Mouse (Mus musculus) MEL (cell line): ENCODE data around the gene Gm26566.

Experiments
- CHD1 ChIP-seq: IDR thresholded peaks from 2 replicates; pipeline ENCODE4 v1.6.1; 2012; ENCODE audit warnings: low read depth, mild to moderate bottlenecking, inconsistent platforms, low read length, improper control_type of control experiment
- CTCF ChIP-seq, 3 experiments: IDR thresholded peaks in 2 of 3; conservative IDR thresholded peaks in 1 of 3; 2 replicates each; pipeline ENCODE4 v1.5.1; 2011 to 2012; ENCODE audit warnings: low read length in 3 of 3, low read depth in 2 of 3, mild to moderate bottlenecking in 2 of 3, improper control_type of control experiment in 1 of 3, inconsistent platforms in 1 of 3, mixed read lengths in 1 of 3, moderate library complexity in 1 of 3; ENCODE audit not compliant: control insufficient read depth in 1 of 3, insufficient read depth in 1 of 3, poor library complexity in 1 of 3, severe bottlenecking in 1 of 3
- ETS1 ChIP-seq: IDR thresholded peaks from 2 replicates; pipeline ENCODE4 v1.6.1; 2012; ENCODE audit warnings: low read depth, mild to moderate bottlenecking, inconsistent platforms, low read length, improper control_type of control experiment, moderate library complexity
- GATA1 ChIP-seq: IDR thresholded peaks from 2 replicates; pipeline ENCODE4 v1.6.1; 2011; ENCODE audit warnings: low read depth, low read length, improper control_type of control experiment
- HCFC1 ChIP-seq: IDR thresholded peaks from 2 replicates; pipeline ENCODE4 v1.6.1; 2012; ENCODE audit warnings: low read depth, mild to moderate bottlenecking, inconsistent platforms, low read length, improper control_type of control experiment, moderate library complexity
- POLR2AphosphoS2 ChIP-seq: IDR thresholded peaks from 2 replicates; pipeline ENCODE4 v1.6.1; 2011; ENCODE audit warnings: low read length, improper control_type of control experiment

DNA sequence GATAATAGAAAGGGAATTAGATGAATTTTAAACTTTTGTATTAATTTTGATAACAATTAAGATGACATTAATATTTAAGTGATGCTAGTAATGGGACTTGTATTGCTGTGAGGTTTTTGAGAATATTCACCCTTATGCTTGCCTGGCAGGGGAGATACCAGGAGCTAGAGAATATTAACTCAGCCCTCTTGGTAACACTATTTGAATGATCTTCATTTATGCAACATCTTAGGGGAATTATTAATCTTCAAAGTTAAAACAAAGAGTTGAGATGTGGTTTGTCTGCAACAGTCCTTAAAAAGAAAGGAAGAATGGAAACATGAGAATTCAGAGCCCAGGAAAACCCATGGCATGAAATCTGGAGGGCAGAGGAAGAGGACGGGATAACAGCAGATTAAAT is 22.3 kb upstream of the Gm26566 start:
- TF ChIP-seq GATA1 (no peak), CTCF (IDR thresholded peaks at IDR 0.05 in 2 of 3, conservative IDR thresholded peaks at IDR 0.05 in 1 of 3; ENCODE audit: control insufficient read depth in 1 of 3, insufficient read depth in 1 of 3, low read depth in 2 of 3, low read length in 3 of 3, poor library complexity in 1 of 3, severe bottlenecking in 1 of 3) (no peak), POLR2AphosphoS2 (no peak), CHD1 (no peak), HCFC1 (no peak), ETS1 (no peak)
